Mouse (Mus musculus): Measurements from ENCODE around the gene Olfr68.

DNA sequence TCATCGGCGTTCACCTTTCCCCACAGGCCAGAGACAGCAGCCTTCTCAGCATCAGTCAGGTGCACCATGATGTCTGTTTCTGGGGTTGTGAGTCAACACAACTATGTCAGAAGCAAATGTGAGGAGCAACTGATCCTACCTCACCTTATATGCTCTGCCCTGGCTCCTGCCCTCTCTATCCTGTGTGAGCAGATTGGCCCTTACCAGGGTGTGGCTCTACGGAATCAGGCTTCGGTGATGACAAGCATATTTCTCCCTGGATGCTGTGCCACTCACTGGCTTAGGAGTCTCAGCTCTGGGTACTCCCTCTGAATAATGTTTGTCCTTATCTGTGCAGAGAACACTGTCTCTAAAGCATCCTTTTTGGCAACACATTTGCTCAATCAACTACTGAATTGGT lies 48.3 kb upstream of the Olfr68 start, which contains the start of gene Hbb-bs:
- no peak for TF ChIP-seq CTCF (IDR thresholded peaks at IDR 0.05)
- TF ChIP-seq EP300 (IDR thresholded peaks at IDR 0.05) = no peak

All from lung, postnatal 0 days (tissue).